Mouse (Mus musculus) small intestine, adult 2 months (tissue): ENCODE data around the gene Smg9. TPM values are rescaled to one million over a fixed set of nuclear protein-coding genes. Genes with fewer than 3 reads are reported as not detected.
A peak's percentile ranks its signal among the peaks of the same experiment; 100 is the strongest.

Source experiments
- H3K27ac ChIP-seq: fragments of 200-500 bp; 2 replicates; pipeline ENCODE4 v1.5.1; 2012; ENCODE audit warnings: low read depth, low read length, control low read depth, inconsistent platforms; ENCODE audit not compliant: insufficient read depth
- H3K27me3 ChIP-seq: fragments of 200-500 bp; 2 replicates; pipeline ENCODE4 v1.6.1; 2012; ENCODE audit warnings: mild to moderate bottlenecking, moderate library complexity, low read length, inconsistent platforms; ENCODE audit not compliant: control insufficient read depth, insufficient read depth
- H3K36me3 ChIP-seq: fragments of 200-500 bp; 2 replicates; pipeline ENCODE4 v1.6.1; 2012; ENCODE audit warnings: mild to moderate bottlenecking, low read length, control low read depth, inconsistent platforms; ENCODE audit not compliant: control insufficient read depth, insufficient read depth
- H3K4me1 ChIP-seq: fragments of 200-500 bp; 2 replicates; pipeline ENCODE4 v1.6.1; 2012; ENCODE audit warnings: low read length, inconsistent platforms, mixed read lengths; ENCODE audit not compliant: control insufficient read depth, insufficient read depth, insufficient read length
- H3K4me3 ChIP-seq: fragments of 200-500 bp; 2 replicates; pipeline ENCODE4 v1.5.1; 2012; ENCODE audit warnings: low read depth, mild to moderate bottlenecking, control low read depth, inconsistent platforms, low read length, moderate library complexity
- CTCF ChIP-seq: fragments of 200-500 bp; IDR thresholded peaks from 2 replicates; pipeline ENCODE4 v1.5.1; 2012; ENCODE audit warnings: low read depth, mild to moderate bottlenecking, control low read depth, inconsistent platforms, low read length, moderate library complexity, mixed read lengths; ENCODE audit not compliant: insufficient replicate concordance, insufficient read length; ENCODE audit errors: extremely low read depth
- POLR2A ChIP-seq: fragments of 200-500 bp; IDR thresholded peaks from 2 replicates; pipeline ENCODE4 v1.6.1; 2012; ENCODE audit warnings: low read depth, mild to moderate bottlenecking, control low read depth, inconsistent platforms, low read length, moderate library complexity
- WGBS: fragments of 180-500 bp; shearing (Covaris S2); methylation state at CpG from one replicate; pipeline ENCODE4 v1.1.7; 2018; 5-methylcytosine and 5-hydroxymethylcytosine counted together
- polyA plus RNA-seq: library from polyadenylated mRNA; depleted of rRNA; stranded (reverse); fragments of >200 nt; gene quantifications from 2 replicates; pipeline ENCODE4 v1.2.3, GENCODE M21; 2012

Gene Smg9
- polyA plus RNA-seq, 1 experiment, result 54.2 TPM

- WGBS, result 5% methylated on average over 10 of the region's 10 CpGs
- H3K27ac ChIP-seq, result no peak overlapping the region
- peaks cover 21% of the 10 kb centered on the region for H3K4me1 ChIP-seq
- H3K4me3 ChIP-seq, result no peak overlapping the region
- no peaks in the 10 kb centered on the region for H3K36me3 ChIP-seq
- H3K27me3 ChIP-seq, result no peaks in the 10 kb centered on the region
- TF ChIP-seq POLR2A (no peak), CTCF (peak; percentile 89)
Observed at GRCm38 (mm10) chr7:24364827-24365226, 34.6 kb upstream of the Smg9 start.

GRCm38 (mm10) chr7:24365258-24366014 is 34.0 kb upstream of the Smg9 start:
- WGBS, result 69% methylated on average over 5 of the region's 5 CpGs
- TF ChIP-seq POLR2A (no peak), CTCF (no peak)
- H3K36me3 ChIP-seq, result no peaks in the 10 kb centered on the region
- H3K27ac ChIP-seq, result no peak overlapping the region
- peaks cover 26% of the 10 kb centered on the region for H3K4me1 ChIP-seq
- no peaks in the 10 kb centered on the region for H3K27me3 ChIP-seq
- H3K4me3 ChIP-seq, result no peak overlapping the region

GRCm38 (mm10) chr7:24366716-24367632 is 32.4 kb upstream of the Smg9 start:
- H3K4me3 ChIP-seq, result no peak overlapping the region
- WGBS, result 38% methylated on average over 15 of the region's 15 CpGs
- TF ChIP-seq CTCF (no peak), POLR2A (no peak)

GRCm38 (mm10) chr7:24368226-24368625 is 31.2 kb upstream of the Smg9 start:
- 57% methylated on average over 4 of the region's 4 CpGs for WGBS
- Histone ChIP-seq H3K4me1 (peaks cover 45% of the 10 kb centered on the region), H3K27ac (no peak overlapping the region), H3K27me3 (no peaks in the 10 kb centered on the region), H3K4me3 (no peak overlapping the region), H3K36me3 (no peaks in the 10 kb centered on the region)
- TF ChIP-seq CTCF (no peak), POLR2A (no peak)

More at GRCm38 (mm10) chr7:24366716-24367632, 32.4 kb upstream of the Smg9 start:
- Histone ChIP-seq H3K36me3 (no peaks in the 10 kb centered on the region), H3K27me3 (no peaks in the 10 kb centered on the region), H3K4me1 (peaks cover 34% of the 10 kb centered on the region), H3K27ac (no peak overlapping the region)

- TF ChIP-seq POLR2A (no peak), CTCF (no peak)
- no peak overlapping the region for H3K4me3 ChIP-seq
- WGBS, result 88% methylated on average over 7 of the region's 7 CpGs
- H3K36me3 ChIP-seq, result no peaks in the 10 kb centered on the region
- no peaks in the 10 kb centered on the region for H3K27me3 ChIP-seq
- no peak overlapping the region for H3K27ac ChIP-seq
- H3K4me1 ChIP-seq, result peaks cover 45% of the 10 kb centered on the region
Observed at GRCm38 (mm10) chr7:24368946-24369345, 30.5 kb upstream of the Smg9 start.

GRCm38 (mm10) chr7:24369731-24370541 is 29.5 kb upstream of the Smg9 start, which contains the start of gene Kcnn4:
TSS of gene Kcnn4 (plus strand) at chr7:24370263.
- peak within 1 kb of the TSS; percentile 94 for H3K27ac ChIP-seq
- TF ChIP-seq CTCF (no peak), POLR2A (peak; percentile 75; the same call in 1 of the 2 replicates)

More at GRCm38 (mm10) chr7:24369731-24370541, 29.5 kb upstream of the Smg9 start, which contains the start of gene Kcnn4:
- Histone ChIP-seq H3K4me1 (peaks cover 48% of the 10 kb centered on the region), H3K36me3 (no peaks in the 10 kb centered on the region), H3K4me3 (peak within 1 kb of the TSS; percentile 76), H3K27me3 (no peaks in the 10 kb centered on the region)
- 8% methylated on average over 23 of the region's 23 CpGs for WGBS
